Mouse (Mus musculus) limb, embryonic 14.5 days (tissue): ENCODE results near the gene Cdk17. TPM values are rescaled to one million over a fixed set of nuclear protein-coding genes. Genes with fewer than 3 reads are reported as not detected.

ENCODE experiments used
- ATAC-seq: fragments of 200-750 bp; cut with Nextera tagmentation; 2 replicates; pipeline ENCODE4 v1.8.0; 2017; ENCODE audit warnings: low read depth, moderate number of reproducible peaks, moderate TSS enrichment; ENCODE audit not compliant: low FRiP score
- DNase-seq: peaks from one replicate; pipeline ENCODE4 v3.0.0-alpha.2; 2015; ENCODE audit warnings: low spot score
- H3K27ac ChIP-seq: fragments of 300-500 bp; sonication (generic); replicated peaks from 2 replicates; pipeline ENCODE4 v1.5.1; 2014; ENCODE audit warnings: low read depth, mild to moderate bottlenecking, low read length, moderate library complexity, mixed read lengths
- H3K27me3 ChIP-seq: fragments of 300-500 bp; sonication (generic); 2 replicates; pipeline ENCODE4 v1.6.1; 2014; ENCODE audit warnings: low read length, mixed read lengths; ENCODE audit not compliant: control insufficient read depth, insufficient read depth
- H3K36me3 ChIP-seq: fragments of 300-500 bp; sonication (generic); 2 replicates; pipeline ENCODE4 v1.6.1; 2014; ENCODE audit warnings: mild to moderate bottlenecking, low read length, moderate library complexity, mixed read lengths; ENCODE audit not compliant: control insufficient read depth, insufficient read depth
- H3K4me1 ChIP-seq: fragments of 300-500 bp; sonication (generic); 2 replicates; pipeline ENCODE4 v1.6.1; 2014; ENCODE audit warnings: antibody characterized with exemption, low read length, mixed read lengths; ENCODE audit not compliant: control insufficient read depth, insufficient read depth
- H3K4me2 ChIP-seq: fragments of 300-500 bp; sonication (generic); replicated peaks from 2 replicates; pipeline ENCODE4 v1.6.1; 2014; ENCODE audit warnings: low read depth, mild to moderate bottlenecking, low read length, moderate library complexity; ENCODE audit not compliant: severe bottlenecking
- H3K4me3 ChIP-seq: fragments of 300-500 bp; sonication (generic); replicated peaks from 2 replicates; pipeline ENCODE4 v1.5.1; 2014; ENCODE audit warnings: low read length
- H3K9ac ChIP-seq: fragments of 300-500 bp; sonication (generic); 2 replicates; pipeline ENCODE4 v1.6.1; 2014; ENCODE audit warnings: mild to moderate bottlenecking, low read depth, low read length, moderate library complexity; ENCODE audit not compliant: severe bottlenecking
- H3K9me3 ChIP-seq: fragments of 300-500 bp; sonication (generic); 2 replicates; pipeline ENCODE4 v1.6.1; 2016; ENCODE audit warnings: low read length; ENCODE audit not compliant: control insufficient read depth
- POLR2A ChIP-seq: fragments of 200-500 bp; IDR thresholded peaks from 2 replicates; pipeline ENCODE4 v1.8.0; 2012; ENCODE audit warnings: inconsistent platforms, mild to moderate bottlenecking, moderate library complexity, borderline replicate concordance; ENCODE audit not compliant: insufficient read depth, insufficient read length; ENCODE audit errors: extremely low read depth
- WGBS: fragments of 180-500 bp; shearing (Covaris S2); extraction: QIAGEN DNeasy Blood & Tissue Kit; methylation state at CpG from one replicate; pipeline ENCODE4 v1.1.7; 2014; 5-methylcytosine and 5-hydroxymethylcytosine counted together
- polyA plus RNA-seq, 2 experiments: library from polyadenylated mRNA; depleted of rRNA in 1 of 2; stranded (reverse) in 1 of 2; unstranded in 1 of 2; fragments of >200 nt; fragmentation: Nextera tagmentation in 1 of 2; extraction: Ambion mirVana in 1 of 2; gene quantifications; 2 replicates each; pipeline versions ENCODE4 v1.2.1 to v1.2.3; 2012 to 2014

The Cdk17 gene
- polyA plus RNA-seq, 2 experiments: 24.7 to 25.9 TPM

DNA sequence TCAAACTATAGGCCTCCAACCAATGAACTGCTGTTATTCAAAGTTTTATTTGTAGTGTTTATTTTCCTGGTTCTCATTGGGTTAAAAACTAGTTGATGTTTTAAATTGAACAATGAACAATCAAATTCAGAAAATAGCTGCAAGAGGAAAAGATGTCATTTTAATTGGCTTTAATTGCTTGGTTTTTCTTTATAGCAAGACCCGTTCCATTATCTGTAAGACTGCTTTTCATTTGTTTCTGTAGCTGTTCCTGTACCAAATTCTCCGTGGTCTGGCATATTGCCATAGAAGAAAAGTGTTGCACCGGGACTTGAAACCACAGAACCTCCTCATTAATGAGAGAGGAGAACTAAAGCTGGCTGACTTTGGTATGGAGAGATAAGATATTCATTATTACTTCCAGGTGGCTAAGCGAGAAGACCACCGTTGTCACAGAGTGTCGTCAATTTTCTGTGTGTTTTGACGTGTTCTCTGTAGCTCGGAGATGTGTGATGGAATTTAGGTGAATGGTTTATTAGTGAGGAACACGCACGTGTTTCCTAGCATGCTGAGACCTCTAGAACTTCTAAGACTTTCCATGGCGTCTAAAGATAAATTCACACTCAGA, 67.8 kb downstream of the Cdk17 start:
- H3K4me1 ChIP-seq: peaks cover 7% of the 10 kb centered on the region
- H3K27ac ChIP-seq: no peak overlapping the region
- ATAC-seq: no peak
- 67% methylated on average over 11 of the region's 11 CpGs for WGBS
- H3K9me3 ChIP-seq: no peaks in the 10 kb centered on the region
- DNase-seq: no peak
- H3K27me3 ChIP-seq: no peaks in the 10 kb centered on the region
- H3K4me3 ChIP-seq: no peak overlapping the region
- H3K4me2 ChIP-seq: no peak overlapping the region
- peaks cover 44% of the 10 kb centered on the region for H3K36me3 ChIP-seq
- TF ChIP-seq POLR2A: no peak
- no peak overlapping the region for H3K9ac ChIP-seq

- WGBS: 79% methylated on average over 4 of the region's 4 CpGs
- peaks cover 52% of the 10 kb centered on the region for H3K36me3 ChIP-seq
- no peaks in the 10 kb centered on the region for H3K9me3 ChIP-seq
- no peak for DNase-seq
- no peak overlapping the region for H3K4me2 ChIP-seq
- peaks cover 3% of the 10 kb centered on the region; the same call in 1 of the 2 replicates for H3K4me1 ChIP-seq
- H3K9ac ChIP-seq: no peak overlapping the region
- ATAC-seq: no peak
- H3K27ac ChIP-seq: no peak overlapping the region
- H3K27me3 ChIP-seq: no peaks in the 10 kb centered on the region
- no peak overlapping the region for H3K4me3 ChIP-seq
- TF ChIP-seq POLR2A: no peak
Observed at GRCm38 (mm10) chr10:93231490-93231889, 70.8 kb downstream of the Cdk17 start.

DNA sequence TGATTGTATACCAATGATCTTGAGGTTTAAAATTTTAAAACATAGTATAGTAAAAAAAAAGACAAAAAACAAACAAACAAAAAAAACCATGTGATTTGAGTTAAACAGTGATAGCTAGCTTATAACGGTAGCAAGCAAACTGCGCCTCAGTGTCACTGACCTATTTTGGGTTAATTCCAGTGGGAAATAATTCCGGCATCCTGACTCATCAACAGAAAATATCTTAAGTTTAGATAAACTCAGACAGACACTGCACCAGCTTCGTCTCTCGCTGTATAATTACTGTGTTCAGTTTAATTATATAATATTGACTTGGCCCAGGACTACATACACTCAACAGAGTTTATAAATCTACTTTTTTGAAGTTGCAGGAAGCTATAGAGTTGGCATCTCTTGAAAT, 71.2 kb downstream of the Cdk17 start:
- DNase-seq (no peak), ATAC-seq (no peak)
- no peak overlapping the region for H3K4me2 ChIP-seq
- no peak overlapping the region for H3K27ac ChIP-seq
- H3K27me3 ChIP-seq: no peaks in the 10 kb centered on the region
- no peak overlapping the region for H3K9ac ChIP-seq
- H3K36me3 ChIP-seq: peaks cover 49% of the 10 kb centered on the region
- no peak overlapping the region for H3K4me3 ChIP-seq
- no peak for TF ChIP-seq POLR2A
- peaks cover 3% of the 10 kb centered on the region; the same call in 1 of the 2 replicates for H3K4me1 ChIP-seq
- 92% methylated on average over 5 of the region's 5 CpGs for WGBS
- no peaks in the 10 kb centered on the region for H3K9me3 ChIP-seq

DNA sequence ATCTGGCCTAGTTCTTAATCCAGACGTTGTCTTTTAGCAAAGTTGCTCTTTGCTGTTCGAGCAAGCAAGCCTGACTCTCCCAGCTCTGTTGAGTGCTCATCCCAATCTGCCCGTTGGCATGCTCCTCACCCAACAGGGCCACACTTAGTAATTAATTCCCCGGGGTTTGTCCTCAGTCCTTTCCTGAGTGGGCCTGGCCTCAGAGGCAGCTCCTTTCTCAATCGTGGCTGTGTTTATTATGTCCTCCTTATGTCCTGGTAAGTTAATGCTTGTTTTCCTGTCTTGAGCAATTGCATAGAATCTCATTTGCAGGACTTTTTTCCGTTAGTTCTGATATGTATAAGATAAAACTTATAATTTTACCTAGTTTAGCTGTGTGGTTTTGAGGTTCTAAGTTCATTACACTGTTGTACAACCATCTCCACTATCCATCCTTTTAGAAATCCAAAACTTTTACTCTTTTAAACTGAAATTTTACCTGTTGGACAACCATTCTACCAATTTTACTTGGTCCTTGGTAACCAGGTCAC, 73.1 kb downstream of the Cdk17 start:
- no peaks in the 10 kb centered on the region for H3K9me3 ChIP-seq
- H3K9ac ChIP-seq: no peak overlapping the region
- H3K27me3 ChIP-seq: no peaks in the 10 kb centered on the region
- H3K4me2 ChIP-seq: no peak overlapping the region
- DNase-seq (no peak), ATAC-seq (no peak)
- WGBS: 88% methylated on average over 6 of the region's 6 CpGs
- no peak for TF ChIP-seq POLR2A
- H3K36me3 ChIP-seq: peaks cover 59% of the 10 kb centered on the region
- no peak overlapping the region for H3K27ac ChIP-seq
- no peaks in the 10 kb centered on the region for H3K4me1 ChIP-seq
- H3K4me3 ChIP-seq: no peak overlapping the region

DNA sequence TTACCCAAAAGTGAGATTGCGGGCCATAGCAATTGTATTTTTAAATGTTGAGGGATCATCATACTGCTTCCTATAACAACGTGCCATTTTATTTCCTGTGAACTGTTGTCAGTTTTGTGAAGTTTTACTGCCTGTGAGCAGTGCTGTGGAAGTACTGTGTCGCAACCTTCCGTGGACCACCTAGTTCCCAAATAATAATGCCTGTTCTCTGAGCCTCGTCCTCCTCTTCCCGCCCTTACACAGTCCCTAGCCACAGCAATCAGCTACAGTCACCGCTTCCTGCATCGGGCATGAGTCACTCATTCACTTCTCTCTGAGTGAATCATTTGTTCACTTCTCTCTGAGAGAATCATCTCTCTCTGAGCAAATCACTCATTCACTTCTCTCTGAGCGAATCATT, 74.0 kb downstream of the Cdk17 start:
- H3K27ac ChIP-seq: no peak overlapping the region
- H3K27me3 ChIP-seq: no peaks in the 10 kb centered on the region
- TF ChIP-seq POLR2A: no peak
- H3K4me2 ChIP-seq: no peak overlapping the region
- no peak for ATAC-seq
- no peaks in the 10 kb centered on the region for H3K4me1 ChIP-seq
- H3K36me3 ChIP-seq: peaks cover 65% of the 10 kb centered on the region
- no peak for DNase-seq
- H3K9ac ChIP-seq: no peak overlapping the region
- H3K4me3 ChIP-seq: no peak overlapping the region
- no peaks in the 10 kb centered on the region for H3K9me3 ChIP-seq
- 94% methylated on average over 9 of the region's 9 CpGs for WGBS
